Mouse (Mus musculus) stomach, embryonic 15.5 days (tissue): ENCODE data around the gene Pon2. TPM values are rescaled to one million over a fixed set of nuclear protein-coding genes. Genes with fewer than 3 reads are reported as not detected.
"Not testable (repeated sequence)": the region's sequence is repeated elsewhere in the genome, so short reads cannot be mapped to it uniquely, and the experiment has no call there.

Experiments used
- ATAC-seq: fragments of 200-750 bp; cut with Nextera tagmentation; 2 replicates; pipeline ENCODE4 v1.8.0; 2017; ENCODE audit warnings: low read depth, moderate number of reproducible peaks, moderate TSS enrichment; ENCODE audit not compliant: insufficient read depth, low FRiP score
- H3K27ac ChIP-seq: fragments of 300-500 bp; sonication (generic); 2 replicates; pipeline ENCODE4 v1.5.1; 2015; ENCODE audit warnings: mild to moderate bottlenecking, inconsistent platforms
- H3K27me3 ChIP-seq: fragments of 300-500 bp; sonication (generic); replicated peaks from 2 replicates; pipeline ENCODE4 v1.6.1; 2015; ENCODE audit warnings: inconsistent platforms
- H3K36me3 ChIP-seq: fragments of 300-500 bp; sonication (generic); 2 replicates; pipeline ENCODE4 v1.6.1; 2015; ENCODE audit warnings: inconsistent platforms
- H3K4me1 ChIP-seq: fragments of 300-500 bp; sonication (generic); 2 replicates; pipeline ENCODE4 v1.6.1; 2015; ENCODE audit warnings: inconsistent platforms
- H3K4me2 ChIP-seq: fragments of 300-500 bp; sonication (generic); 2 replicates; pipeline ENCODE4 v1.6.1; 2015; ENCODE audit warnings: mild to moderate bottlenecking, inconsistent platforms
- H3K4me3 ChIP-seq: fragments of 300-500 bp; sonication (generic); replicated peaks from 2 replicates; pipeline ENCODE4 v1.5.1; 2015; ENCODE audit warnings: inconsistent platforms
- H3K9ac ChIP-seq: fragments of 300-500 bp; sonication (generic); 2 replicates; pipeline ENCODE4 v1.6.1; 2015; ENCODE audit warnings: inconsistent platforms
- H3K9me3 ChIP-seq: fragments of 300-500 bp; sonication (generic); 2 replicates; pipeline ENCODE4 v1.6.1; 2016; ENCODE audit warnings: inconsistent platforms
- WGBS: fragments of 180-500 bp; shearing (Covaris S2); methylation state at CpG from one replicate; pipeline ENCODE4 v1.1.7; 2015; 5-methylcytosine and 5-hydroxymethylcytosine counted together
- polyA plus RNA-seq: library from polyadenylated mRNA; unstranded; fragments of >200 nt; fragmentation: Nextera tagmentation; extraction: Ambion mirVana; gene quantifications from 2 replicates; pipeline ENCODE4 v1.2.1, GENCODE M21; 2015

Pon2 gene
- polyA plus RNA-seq, 1 experiment from 2014 or later: 57.8 TPM

DNA sequence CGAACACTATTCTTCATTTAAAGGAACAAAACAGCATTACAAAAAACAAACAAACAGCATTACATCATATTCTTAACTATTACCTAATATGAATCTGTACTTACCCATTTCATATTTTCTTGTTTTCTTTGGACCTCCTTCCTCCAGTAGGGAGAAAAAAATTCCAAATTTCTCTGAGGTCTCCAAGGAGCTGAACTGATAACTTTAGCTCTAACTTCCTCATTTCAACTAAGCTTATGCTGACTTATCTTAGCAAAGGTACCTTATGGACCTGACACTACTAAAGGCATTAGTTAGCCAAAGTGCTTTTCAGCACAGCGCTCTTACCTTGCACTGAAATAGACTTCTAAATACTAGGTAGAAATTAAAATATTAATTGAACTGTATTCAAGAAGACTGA, 43.4 kb downstream of the Pon2 start:
- no peak overlapping the region for H3K27ac ChIP-seq
- 95% methylated on average over 2 of the region's 2 CpGs for WGBS
- peaks cover 5% of the 10 kb centered on the region; the same call in 1 of the 2 replicates for H3K4me1 ChIP-seq
- no peak for ATAC-seq
- H3K27me3 ChIP-seq: no peaks in the 10 kb centered on the region
- no peak overlapping the region; the same call in 1 of the 2 replicates for H3K4me2 ChIP-seq
- H3K9me3 ChIP-seq: no peaks in the 10 kb centered on the region
- no peaks in the 10 kb centered on the region for H3K36me3 ChIP-seq
- H3K9ac ChIP-seq: no peak overlapping the region
- no peak overlapping the region for H3K4me3 ChIP-seq

DNA sequence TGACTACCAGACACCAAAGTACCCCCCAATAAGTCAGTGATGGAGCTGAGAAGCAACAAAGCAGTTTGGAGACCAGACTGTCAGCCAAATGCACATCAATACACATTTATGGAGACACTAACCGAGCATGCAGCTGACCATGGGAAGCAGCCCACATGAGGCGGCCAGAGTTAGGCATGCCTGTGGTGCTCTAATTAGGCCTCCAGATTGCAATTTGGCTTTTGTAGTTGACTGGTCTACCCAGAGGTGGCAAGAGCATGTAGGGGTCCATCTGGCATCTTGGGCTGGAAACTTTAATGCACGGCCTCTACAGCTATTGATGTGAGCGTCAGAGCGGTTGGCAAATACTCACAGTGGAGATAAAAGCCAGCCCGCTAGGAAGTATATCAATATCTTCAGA, 52.3 kb downstream of the Pon2 start:
- no peaks in the 10 kb centered on the region for H3K36me3 ChIP-seq
- no peaks in the 10 kb centered on the region for H3K4me1 ChIP-seq
- no peaks in the 10 kb centered on the region for H3K9me3 ChIP-seq
- no peaks in the 10 kb centered on the region for H3K27me3 ChIP-seq
- no peak overlapping the region for H3K9ac ChIP-seq
- no peak overlapping the region for H3K4me2 ChIP-seq
- H3K27ac ChIP-seq: no peak overlapping the region
- 94% methylated on average over 6 of the region's 6 CpGs for WGBS
- no peak overlapping the region for H3K4me3 ChIP-seq
- ATAC-seq: no peak

DNA sequence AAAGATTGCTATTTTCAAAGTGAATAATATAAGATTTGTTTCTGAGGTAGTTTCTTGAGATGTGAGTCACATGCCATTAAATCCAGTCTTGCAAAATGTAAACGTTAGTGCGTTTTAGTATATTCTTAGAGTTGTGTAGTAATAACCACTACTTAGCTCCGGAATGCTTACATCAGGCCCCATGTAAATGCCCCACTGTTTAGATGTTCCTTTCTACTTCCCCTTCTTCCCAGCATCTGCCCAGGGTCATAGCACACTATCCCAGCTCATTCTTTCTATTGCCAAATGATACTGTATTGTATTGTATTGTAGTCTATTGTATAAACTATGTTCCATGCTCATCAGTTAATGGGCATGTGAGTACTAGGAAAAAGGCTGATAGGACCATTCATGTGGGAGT, 59.5 kb downstream of the Pon2 start:
- ATAC-seq: no peak
- Histone ChIP-seq H3K4me2 (no peak overlapping the region), H3K4me1 (no peaks in the 10 kb centered on the region), H3K36me3 (no peaks in the 10 kb centered on the region), H3K27me3 (no peaks in the 10 kb centered on the region), H3K9me3 (no peaks in the 10 kb centered on the region), H3K4me3 (no peak overlapping the region), H3K9ac (no peak overlapping the region), H3K27ac (no peak overlapping the region)
- 65% methylated on average over 3 of the region's 3 CpGs for WGBS

DNA sequence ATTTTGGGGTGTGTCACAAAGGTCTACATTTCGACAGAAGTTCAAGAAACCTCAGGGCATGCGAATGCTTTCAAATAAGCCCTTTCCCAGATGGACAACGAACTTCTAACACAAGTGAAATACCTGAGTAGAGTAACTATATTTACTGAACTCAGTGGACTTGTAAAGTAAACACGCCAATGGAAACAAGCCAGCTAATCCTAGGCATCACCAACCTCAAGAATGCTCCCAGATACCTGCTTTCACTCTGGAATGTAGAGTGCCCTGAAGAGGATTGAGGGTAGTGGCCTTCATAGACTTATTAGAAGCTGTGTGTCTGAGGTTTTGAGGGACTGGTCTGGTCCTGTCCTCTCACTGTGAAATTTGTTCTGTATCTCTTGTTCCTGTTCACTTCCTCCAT, 60.7 kb downstream of the Pon2 start:
- Histone ChIP-seq H3K9me3 (no peaks in the 10 kb centered on the region), H3K27me3 (no peaks in the 10 kb centered on the region), H3K9ac (no peak overlapping the region), H3K4me3 (no peak overlapping the region), H3K4me2 (no peak overlapping the region), H3K36me3 (no peaks in the 10 kb centered on the region), H3K27ac (no peak overlapping the region), H3K4me1 (no peaks in the 10 kb centered on the region)
- 68% methylated on average over 4 of the region's 4 CpGs for WGBS
- no peak for ATAC-seq

DNA sequence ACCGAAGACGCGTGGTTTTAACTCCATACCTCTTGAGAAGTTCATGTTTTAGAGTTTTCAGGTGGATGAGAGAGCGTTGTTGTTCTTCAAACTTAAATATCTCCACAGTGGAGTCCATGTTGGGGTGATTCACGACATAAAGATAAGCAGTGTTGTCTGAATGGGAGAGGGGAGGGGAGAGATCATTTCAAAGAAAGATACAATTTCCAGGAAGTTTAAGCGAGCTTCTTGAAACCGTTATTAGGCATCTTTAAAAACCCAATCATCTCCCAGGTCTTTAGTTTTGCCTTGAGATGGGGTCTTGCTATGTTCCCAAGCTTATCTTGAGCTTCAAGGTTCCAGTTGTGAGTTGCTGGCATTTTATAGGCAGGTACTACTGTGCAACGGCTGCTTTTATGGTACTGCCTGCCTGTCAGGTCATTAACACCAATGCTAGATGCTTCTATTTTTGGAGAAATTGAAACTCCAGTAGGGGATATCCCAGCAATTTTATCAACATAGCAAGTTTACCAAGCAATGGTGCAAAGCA, 61.3 kb downstream of the Pon2 start:
- 89% methylated on average over 8 of the region's 8 CpGs for WGBS
- ATAC-seq: no peak
- Histone ChIP-seq H3K9me3 (no peaks in the 10 kb centered on the region), H3K36me3 (no peaks in the 10 kb centered on the region), H3K9ac (no peak overlapping the region), H3K4me3 (no peak overlapping the region), H3K27me3 (no peaks in the 10 kb centered on the region), H3K27ac (no peak overlapping the region), H3K4me1 (no peaks in the 10 kb centered on the region), H3K4me2 (no peak overlapping the region)

DNA sequence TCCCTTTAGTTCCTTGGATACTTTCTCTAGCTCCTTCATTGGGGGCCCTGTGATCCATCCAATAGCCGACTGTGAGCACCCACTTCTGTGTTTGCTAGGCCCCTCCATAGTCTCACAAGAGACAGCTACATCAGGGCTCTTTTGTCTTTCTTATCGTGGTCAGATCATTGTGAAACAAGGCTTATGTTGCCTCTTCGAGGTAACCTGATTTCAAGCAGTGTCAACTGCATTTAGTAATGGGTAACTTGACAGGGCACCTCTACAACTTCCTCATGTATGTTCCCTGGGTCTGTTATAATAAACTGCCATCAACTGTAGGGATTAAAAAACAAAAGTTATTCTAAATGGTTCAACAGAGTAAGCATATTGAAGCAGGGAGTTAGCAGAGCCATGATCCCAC, 63.7 kb downstream of the Pon2 start:
- WGBS: 57% methylated on average over 3 of the region's 3 CpGs
- H3K9me3 ChIP-seq: no peaks in the 10 kb centered on the region
- no peaks in the 10 kb centered on the region for H3K36me3 ChIP-seq
- no peak for ATAC-seq
- no peaks in the 10 kb centered on the region for H3K4me1 ChIP-seq
- no peak overlapping the region for H3K4me2 ChIP-seq
- H3K4me3 ChIP-seq: no peak overlapping the region
- no peak overlapping the region for H3K27ac ChIP-seq
- H3K9ac ChIP-seq: no peak overlapping the region
- no peaks in the 10 kb centered on the region for H3K27me3 ChIP-seq

DNA sequence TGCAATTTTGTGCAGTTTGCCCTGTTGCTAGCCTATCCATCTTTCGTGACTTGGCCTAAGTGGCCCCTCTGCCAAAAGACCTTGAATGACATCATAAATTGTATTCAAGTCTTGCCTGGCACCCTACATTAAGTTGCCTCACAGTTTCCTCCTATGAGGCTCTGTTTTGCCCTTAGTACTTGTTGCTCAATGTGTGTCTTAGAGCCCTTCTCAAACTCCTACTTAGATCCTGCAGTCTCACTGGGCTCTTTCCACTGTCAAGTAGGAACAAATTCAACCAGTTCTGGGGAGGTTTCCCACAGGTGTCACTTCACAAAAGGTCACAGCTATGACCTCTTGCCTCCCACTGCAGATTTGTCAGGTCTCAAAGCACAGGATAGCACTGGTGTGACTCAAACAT, 64.4 kb downstream of the Pon2 start:
- H3K4me1 ChIP-seq: no peaks in the 10 kb centered on the region
- no peak overlapping the region for H3K4me3 ChIP-seq
- no peak for ATAC-seq
- no peaks in the 10 kb centered on the region for H3K27me3 ChIP-seq
- no peak overlapping the region for H3K4me2 ChIP-seq
- H3K9ac ChIP-seq: no peak overlapping the region
- no peak overlapping the region for H3K27ac ChIP-seq
- 97% methylated on average over 1 of the region's 1 CpGs for WGBS
- H3K36me3 ChIP-seq: no peaks in the 10 kb centered on the region
- H3K9me3 ChIP-seq: no peaks in the 10 kb centered on the region

DNA sequence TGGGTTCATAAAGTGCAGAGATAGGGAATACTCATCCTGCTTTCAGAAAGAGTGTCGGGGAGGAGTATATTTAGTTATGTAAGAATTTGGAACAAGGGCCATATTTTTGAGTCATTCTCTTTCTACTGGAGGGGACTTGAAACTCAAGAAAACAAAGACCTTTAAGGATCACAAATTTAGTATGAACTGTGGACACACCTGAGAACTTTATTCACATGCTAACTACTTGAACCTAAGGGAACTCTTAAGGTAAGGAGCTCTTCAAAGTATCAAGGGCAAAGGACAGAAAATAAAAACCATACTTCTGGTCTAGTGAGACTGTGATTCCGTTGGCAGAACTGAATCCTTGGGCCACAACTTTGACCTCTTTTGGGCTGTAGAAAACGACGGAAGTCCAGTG, 66.2 kb downstream of the Pon2 start:
- ATAC-seq: no peak
- no peaks in the 10 kb centered on the region for H3K9me3 ChIP-seq
- H3K4me3 ChIP-seq: no peak overlapping the region
- H3K4me1 ChIP-seq: no peaks in the 10 kb centered on the region
- 88% methylated on average over 4 of the region's 4 CpGs for WGBS
- no peak overlapping the region for H3K9ac ChIP-seq
- no peak overlapping the region for H3K27ac ChIP-seq
- H3K27me3 ChIP-seq: no peaks in the 10 kb centered on the region
- no peaks in the 10 kb centered on the region for H3K36me3 ChIP-seq
- no peak overlapping the region for H3K4me2 ChIP-seq

DNA sequence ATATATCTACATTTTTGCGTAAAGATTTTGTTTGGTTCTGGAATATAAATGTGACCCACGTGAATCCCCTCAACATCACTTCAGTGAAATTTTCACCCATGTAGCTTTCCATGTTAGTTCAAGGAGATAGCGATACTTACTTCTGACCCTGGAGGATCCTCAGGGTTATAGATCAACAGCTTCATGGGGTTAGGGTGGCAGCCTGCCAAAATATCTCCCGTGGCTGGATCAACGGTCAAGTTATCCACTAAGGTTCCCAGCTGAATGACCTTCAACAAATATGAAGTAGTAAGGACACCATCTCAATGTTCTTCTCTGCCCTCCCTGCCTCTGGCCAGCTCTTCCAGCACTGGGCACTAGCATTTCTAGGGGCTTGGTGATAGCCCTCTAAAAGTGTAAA, 68.0 kb downstream of the Pon2 start:
- Histone ChIP-seq H3K4me2 (no peak overlapping the region), H3K27ac (no peak overlapping the region), H3K9me3 (no peaks in the 10 kb centered on the region), H3K36me3 (no peaks in the 10 kb centered on the region), H3K4me3 (no peak overlapping the region), H3K9ac (no peak overlapping the region), H3K4me1 (no peaks in the 10 kb centered on the region), H3K27me3 (no peaks in the 10 kb centered on the region)
- 86% methylated on average over 5 of the region's 5 CpGs for WGBS
- ATAC-seq: no peak

DNA sequence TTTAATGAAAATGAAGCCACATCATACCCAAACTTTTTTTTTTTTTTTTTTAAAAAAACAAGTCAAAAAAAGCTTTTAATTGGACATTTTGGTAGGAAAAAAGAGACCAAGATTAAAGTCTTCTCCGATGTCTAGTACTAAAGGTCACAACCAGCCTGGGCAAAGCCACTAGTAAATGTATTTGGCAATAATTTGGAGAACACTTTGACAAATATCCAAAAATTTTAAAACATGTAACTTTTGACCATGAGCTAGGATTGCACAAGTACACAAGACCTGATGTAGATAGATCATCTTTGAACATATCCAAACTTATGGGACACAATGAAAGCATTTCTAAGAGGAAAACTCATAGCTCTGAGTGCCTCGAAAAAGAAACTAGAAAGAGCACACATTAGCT, 74.7 kb downstream of the Pon2 start:
- 93% methylated on average over 2 of the region's 2 CpGs for WGBS
- not testable (repeated sequence) for H3K9ac ChIP-seq, H3K4me2 ChIP-seq, H3K9me3 ChIP-seq, H3K36me3 ChIP-seq, H3K27ac ChIP-seq, H3K4me3 ChIP-seq, H3K4me1 ChIP-seq, H3K27me3 ChIP-seq, ATAC-seq

DNA sequence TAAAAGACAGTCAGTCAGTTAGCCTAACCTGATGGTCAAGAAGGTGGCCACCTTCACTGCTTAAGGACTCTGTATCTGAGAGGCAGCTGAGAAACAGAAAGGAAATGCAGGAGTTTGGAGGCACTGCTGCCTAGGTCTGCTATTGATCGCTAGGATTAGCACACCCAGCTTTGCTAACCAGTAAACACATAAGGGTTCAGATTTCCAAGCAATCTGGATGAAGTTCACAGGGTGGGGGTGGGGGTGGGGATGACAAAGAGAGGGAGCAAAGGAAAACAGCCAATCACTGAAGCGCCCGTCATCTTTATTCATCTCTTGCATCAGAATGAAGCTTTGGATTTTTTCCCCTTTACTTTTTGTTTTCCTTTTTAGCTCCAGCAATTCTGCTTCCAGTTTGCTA, 76.2 kb downstream of the Pon2 start:
- Histone ChIP-seq H3K4me1 (no peaks in the 10 kb centered on the region), H3K27me3 (no peaks in the 10 kb centered on the region), H3K4me3 (no peak overlapping the region), H3K36me3 (no peaks in the 10 kb centered on the region), H3K9me3 (no peaks in the 10 kb centered on the region), H3K27ac (no peak overlapping the region), H3K9ac (no peak overlapping the region), H3K4me2 (no peak overlapping the region)
- ATAC-seq: no peak
- 65% methylated on average over 3 of the region's 3 CpGs for WGBS

DNA sequence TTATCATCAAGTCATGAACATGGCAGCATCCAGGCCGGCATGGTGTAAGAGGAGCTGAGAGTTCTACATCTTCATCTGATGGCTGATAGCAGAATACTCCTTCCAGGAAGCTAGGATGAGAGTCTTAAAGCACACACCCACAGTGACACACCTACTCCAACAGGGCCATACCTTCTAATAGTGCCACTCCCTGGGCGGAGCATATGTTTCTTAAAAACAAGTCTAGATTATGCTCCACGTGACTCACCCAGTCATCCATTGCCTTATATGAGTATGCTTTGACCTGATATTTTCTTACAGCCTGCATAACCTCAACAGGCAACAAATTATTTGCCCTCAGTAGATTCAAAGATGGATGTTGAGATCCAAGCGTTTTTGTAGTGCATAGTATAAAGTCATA, 80.1 kb downstream of the Pon2 start:
- no peaks in the 10 kb centered on the region for H3K9me3 ChIP-seq
- H3K4me1 ChIP-seq: no peaks in the 10 kb centered on the region
- no peak overlapping the region for H3K27ac ChIP-seq
- H3K9ac ChIP-seq: no peak overlapping the region
- WGBS: 86% methylated on average over 4 of the region's 4 CpGs
- no peak for ATAC-seq
- no peaks in the 10 kb centered on the region for H3K27me3 ChIP-seq
- no peak overlapping the region for H3K4me2 ChIP-seq
- H3K4me3 ChIP-seq: no peak overlapping the region
- no peaks in the 10 kb centered on the region for H3K36me3 ChIP-seq
